Mouse (Mus musculus) intestine, embryonic 16.5 days (tissue): ENCODE results near the gene Adam8. TPM values are rescaled to one million over a fixed set of nuclear protein-coding genes. Genes with fewer than 3 reads are reported as not detected.

Source experiments
- ATAC-seq: fragments of 200-750 bp; cut with Nextera tagmentation; 2 replicates; pipeline ENCODE4 v1.8.0; 2017; ENCODE audit warnings: moderate TSS enrichment, moderate library complexity
- H3K27ac ChIP-seq: fragments of 300-500 bp; sonication (generic); 2 replicates; pipeline ENCODE4 v1.5.1; 2014; ENCODE audit warnings: mild to moderate bottlenecking, low read length
- H3K27me3 ChIP-seq: fragments of 300-500 bp; sonication (generic); replicated peaks from 2 replicates; pipeline ENCODE4 v1.6.1; 2014; ENCODE audit warnings: low read length, control low read depth, mixed read lengths; ENCODE audit not compliant: control insufficient read depth, insufficient read depth
- H3K36me3 ChIP-seq: fragments of 300-500 bp; sonication (generic); 2 replicates; pipeline ENCODE4 v1.6.1; 2014; ENCODE audit warnings: low read length, control low read depth; ENCODE audit not compliant: control insufficient read depth, insufficient read depth
- H3K4me1 ChIP-seq: fragments of 300-500 bp; sonication (generic); 2 replicates; pipeline ENCODE4 v1.6.1; 2014; ENCODE audit warnings: low read length, control low read depth, mixed read lengths; ENCODE audit not compliant: control insufficient read depth, insufficient read depth
- H3K4me2 ChIP-seq: fragments of 300-500 bp; sonication (generic); 2 replicates; pipeline ENCODE4 v1.6.1; 2014; ENCODE audit warnings: low read depth, low read length, control low read depth
- H3K4me3 ChIP-seq: fragments of 300-500 bp; sonication (generic); 2 replicates; pipeline ENCODE4 v1.5.1; 2014; ENCODE audit warnings: mild to moderate bottlenecking, low read length
- H3K9ac ChIP-seq: fragments of 300-500 bp; sonication (generic); 2 replicates; pipeline ENCODE4 v1.6.1; 2014; ENCODE audit warnings: low read depth, low read length
- H3K9me3 ChIP-seq: fragments of 300-500 bp; sonication (generic); 2 replicates; pipeline ENCODE4 v1.6.1; 2016; ENCODE audit warnings: low read length, control low read depth; ENCODE audit not compliant: control insufficient read depth
- WGBS: fragments of 180-500 bp; shearing (Covaris S2); extraction: QIAGEN DNeasy Blood & Tissue Kit; methylation state at CpG from one replicate; pipeline ENCODE4 v1.1.7; 2014; 5-methylcytosine and 5-hydroxymethylcytosine counted together
- polyA plus RNA-seq: library from polyadenylated mRNA; unstranded; fragments of >200 nt; fragmentation: Nextera tagmentation; extraction: Ambion mirVana; gene quantifications from 2 replicates; pipeline ENCODE4 v1.2.1, GENCODE M21; 2015

The Adam8 gene
- polyA plus RNA-seq, 1 experiment from 2014 or later: 1.2 TPM

GRCm38 (mm10) chr7:139984505-139984904 is 7.9 kb downstream of the Adam8 start:
- Histone ChIP-seq H3K27ac (no peak overlapping the region), H3K4me1 (no peaks in the 10 kb centered on the region), H3K27me3 (no peaks in the 10 kb centered on the region), H3K4me2 (no peak overlapping the region), H3K36me3 (no peaks in the 10 kb centered on the region), H3K9me3 (no peaks in the 10 kb centered on the region), H3K4me3 (no peak overlapping the region), H3K9ac (no peak overlapping the region)
- WGBS: 89% methylated on average over 11 of the region's 11 CpGs
- no peak for ATAC-seq

GRCm38 (mm10) chr7:139982058-139982457 is 10.3 kb downstream of the Adam8 start:
- Histone ChIP-seq H3K9me3 (no peaks in the 10 kb centered on the region), H3K27me3 (no peaks in the 10 kb centered on the region), H3K27ac (no peak overlapping the region), H3K9ac (no peak overlapping the region), H3K36me3 (no peaks in the 10 kb centered on the region), H3K4me3 (no peak overlapping the region), H3K4me2 (no peak overlapping the region), H3K4me1 (peaks cover 5% of the 10 kb centered on the region; the same call in 1 of the 2 replicates)
- WGBS: 86% methylated on average over 11 of the region's 11 CpGs
- no peak for ATAC-seq

- Histone ChIP-seq H3K27ac (no peak overlapping the region), H3K4me1 (peaks cover 5% of the 10 kb centered on the region; the same call in 1 of the 2 replicates), H3K4me2 (no peak overlapping the region), H3K27me3 (no peaks in the 10 kb centered on the region), H3K9me3 (no peaks in the 10 kb centered on the region), H3K4me3 (no peak overlapping the region), H3K9ac (no peak overlapping the region), H3K36me3 (no peaks in the 10 kb centered on the region)
- 54% methylated on average over 3 of the region's 3 CpGs for WGBS
- no peak for ATAC-seq
Measured at GRCm38 (mm10) chr7:139980778-139981177, 11.6 kb downstream of the Adam8 start.

- peak overlapping the region; percentile 50 for H3K9ac ChIP-seq
- no peaks in the 10 kb centered on the region for H3K27me3 ChIP-seq
- H3K4me3 ChIP-seq: peak overlapping the region; percentile 54
- H3K27ac ChIP-seq: no peak overlapping the region
- H3K9me3 ChIP-seq: no peaks in the 10 kb centered on the region
- peak overlapping the region; percentile 69 for H3K4me2 ChIP-seq
- H3K36me3 ChIP-seq: no peaks in the 10 kb centered on the region
- WGBS: 36% methylated on average over 13 of the region's 13 CpGs
- peaks cover 5% of the 10 kb centered on the region; the same call in 1 of the 2 replicates for H3K4me1 ChIP-seq
- ATAC-seq: peak; percentile 78
Measured at GRCm38 (mm10) chr7:139979011-139979719, 13.2 kb downstream of the Adam8 start.

GRCm38 (mm10) chr7:139978278-139978892 is 14.0 kb downstream of the Adam8 start, which contains the start of gene 6430531B16Rik:
TSS of gene 6430531B16Rik (minus strand) at chr7:139978755.
- peak within 1 kb of the TSS; percentile 69 for H3K4me2 ChIP-seq
- WGBS: 3% methylated on average over 32 of the region's 32 CpGs
- H3K9ac ChIP-seq: peak within 1 kb of the TSS; percentile 55
- H3K27me3 ChIP-seq: no peaks in the 10 kb centered on the region
- peak; percentile 95 for ATAC-seq
- peaks cover 5% of the 10 kb centered on the region; the same call in 1 of the 2 replicates for H3K4me1 ChIP-seq
- H3K36me3 ChIP-seq: no peaks in the 10 kb centered on the region
- peak within 1 kb of the TSS; percentile 54 for H3K4me3 ChIP-seq
- no peak within 1 kb of the TSS for H3K27ac ChIP-seq
- H3K9me3 ChIP-seq: no peaks in the 10 kb centered on the region

- H3K9me3 ChIP-seq: no peaks in the 10 kb centered on the region
- H3K4me1 ChIP-seq: peaks cover 5% of the 10 kb centered on the region; the same call in 1 of the 2 replicates
- no peak overlapping the region for H3K4me2 ChIP-seq
- ATAC-seq: no peak
- H3K27ac ChIP-seq: no peak overlapping the region
- WGBS: 52% methylated on average over 5 of the region's 5 CpGs
- no peaks in the 10 kb centered on the region for H3K27me3 ChIP-seq
- no peak overlapping the region for H3K9ac ChIP-seq
- H3K36me3 ChIP-seq: no peaks in the 10 kb centered on the region
- H3K4me3 ChIP-seq: no peak overlapping the region
Measured at GRCm38 (mm10) chr7:139975471-139975870, 16.9 kb downstream of the Adam8 start.

GRCm38 (mm10) chr7:139974307-139974706 is 18.1 kb downstream of the Adam8 start:
- Histone ChIP-seq H3K4me2 (no peak overlapping the region), H3K27me3 (no peaks in the 10 kb centered on the region), H3K36me3 (no peaks in the 10 kb centered on the region), H3K27ac (no peak overlapping the region), H3K9ac (no peak overlapping the region), H3K4me3 (no peak overlapping the region), H3K4me1 (peaks cover 5% of the 10 kb centered on the region; the same call in 1 of the 2 replicates), H3K9me3 (no peaks in the 10 kb centered on the region)
- WGBS: 87% methylated on average over 10 of the region's 10 CpGs
- no peak for ATAC-seq

GRCm38 (mm10) chr7:139972923-139973331 is 19.4 kb downstream of the Adam8 start:
- H3K4me3 ChIP-seq: no peak overlapping the region
- no peak overlapping the region for H3K27ac ChIP-seq
- no peaks in the 10 kb centered on the region for H3K36me3 ChIP-seq
- no peaks in the 10 kb centered on the region for H3K27me3 ChIP-seq
- ATAC-seq: no peak
- no peaks in the 10 kb centered on the region for H3K4me1 ChIP-seq
- no peaks in the 10 kb centered on the region for H3K9me3 ChIP-seq
- H3K9ac ChIP-seq: no peak overlapping the region
- H3K4me2 ChIP-seq: no peak overlapping the region

- Histone ChIP-seq H3K27me3 (0 out of 2 replicates have a peak, but pooled peaks cover 2% of the 10 kb centered on the region), H3K36me3 (no peaks in the 10 kb centered on the region), H3K9ac (no peak overlapping the region), H3K4me3 (no peak overlapping the region), H3K27ac (no peak overlapping the region), H3K4me2 (no peak overlapping the region), H3K9me3 (no peaks in the 10 kb centered on the region), H3K4me1 (no peaks in the 10 kb centered on the region)
- ATAC-seq: no peak
- WGBS: 71% methylated on average over 6 of the region's 6 CpGs
Measured at GRCm38 (mm10) chr7:139971436-139971835, 20.9 kb downstream of the Adam8 start.
